Mouse (Mus musculus): ENCODE data around the gene Trpv6. TPM values are rescaled to one million over a fixed set of nuclear protein-coding genes. Genes with fewer than 3 reads are reported as not detected.

The Trpv6 gene
- total and polyA plus RNA-seq, 3 experiments = not detected

GRCm38 (mm10) chr6:41646220-41646619 lies 10.0 kb upstream of the Trpv6 start:
- Histone ChIP-seq H3K27ac (no peak overlapping the region), H3K36me3 (ENCODE audit: control insufficient read depth, insufficient read depth, low read length) (no peaks in the 10 kb centered on the region), H3K4me1 (ENCODE audit: control insufficient read depth, insufficient read depth, low read length) (no peaks in the 10 kb centered on the region), H3K27me3 (ENCODE audit: control insufficient read depth, insufficient read depth, low read length) (no peaks in the 10 kb centered on the region), H3K9ac (ENCODE audit: low read depth, low read length) (no peak overlapping the region), H3K79me2 (replicated peaks; ENCODE audit: control insufficient read depth, insufficient read depth, low read length) (no peaks in the 10 kb centered on the region), H3K4me3 (no peak overlapping the region)
- TF ChIP-seq CTCF (IDR thresholded peaks at IDR 0.05) = no peak
- no peak for TF ChIP-seq POLR2A (IDR thresholded peaks at IDR 0.05; ENCODE audit: insufficient read depth, low read depth, low read length)
- no peak for TF ChIP-seq EP300 (IDR thresholded peaks at IDR 0.05; ENCODE audit: insufficient read depth, low read depth, low read length)
- intact Hi-C loops (cut with DNase I) = no loop called here
- whole genome bisulfite sequencing = 66% methylated on average over 3 of the region's 3 CpGs
- no peak for DNase-seq

DNA sequence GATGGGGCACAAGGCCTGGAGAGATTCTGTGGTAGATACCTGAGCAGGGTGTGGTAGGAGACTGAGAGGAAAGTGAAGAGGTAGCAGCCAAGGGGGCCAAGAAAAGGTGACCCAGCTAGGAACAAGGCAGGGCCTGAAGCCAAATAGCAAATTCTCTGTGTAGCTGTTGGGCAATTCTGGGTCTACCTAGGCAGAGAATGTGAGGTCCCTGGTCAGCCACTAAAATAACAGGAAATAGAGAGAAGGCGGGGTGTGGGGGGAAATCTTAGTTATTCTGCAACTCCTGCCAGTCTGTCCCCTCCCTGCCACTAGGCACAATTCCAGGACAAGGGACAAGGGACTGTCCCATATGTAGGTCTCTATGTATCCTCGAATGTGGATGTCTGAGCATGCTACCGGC lies 7.0 kb upstream of the Trpv6 start:
- Histone ChIP-seq H3K79me2 (replicated peaks; ENCODE audit: control insufficient read depth, insufficient read depth, low read length) (no peaks in the 10 kb centered on the region), H3K27me3 (ENCODE audit: control insufficient read depth, insufficient read depth, low read length) (no peaks in the 10 kb centered on the region), H3K4me1 (ENCODE audit: control insufficient read depth, insufficient read depth, low read length) (no peaks in the 10 kb centered on the region), H3K9ac (ENCODE audit: low read depth, low read length) (no peak overlapping the region), H3K36me3 (ENCODE audit: control insufficient read depth, insufficient read depth, low read length) (no peaks in the 10 kb centered on the region), H3K27ac (no peak overlapping the region), H3K4me3 (no peak overlapping the region)
- intact Hi-C loops (cut with DNase I) = no loop called here
- no peak for DNase-seq
- TF ChIP-seq EP300 (IDR thresholded peaks at IDR 0.05; ENCODE audit: insufficient read depth, low read depth, low read length) = no peak
- no peak for TF ChIP-seq CTCF (IDR thresholded peaks at IDR 0.05)
- no peak for TF ChIP-seq POLR2A (IDR thresholded peaks at IDR 0.05; ENCODE audit: insufficient read depth, low read depth, low read length)
- 73% methylated on average over 3 of the region's 3 CpGs for WGBS

DNA sequence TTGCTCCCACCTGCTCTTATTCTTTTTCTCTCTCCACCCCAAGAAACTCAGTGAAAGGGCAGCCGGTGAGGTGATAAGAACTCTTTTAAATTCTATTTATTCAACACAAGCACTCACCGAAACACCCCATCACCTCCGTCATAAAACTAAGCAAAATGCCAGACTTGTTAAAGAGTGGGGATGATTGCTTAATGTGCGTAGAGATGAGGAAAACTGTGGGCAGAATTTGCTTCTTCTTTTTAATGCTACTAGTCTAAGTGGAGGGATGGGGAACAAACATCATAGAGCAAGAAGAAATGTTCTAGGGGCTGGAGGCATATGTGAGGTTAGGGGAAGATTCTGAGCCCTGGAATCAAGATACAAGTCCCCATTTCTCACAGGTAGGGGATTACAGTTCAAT lies 6.6 kb upstream of the Trpv6 start:
- Histone ChIP-seq H3K79me2 (replicated peaks; ENCODE audit: control insufficient read depth, insufficient read depth, low read length) (no peaks in the 10 kb centered on the region), H3K9ac (ENCODE audit: low read depth, low read length) (no peak overlapping the region), H3K27ac (no peak overlapping the region), H3K4me3 (no peak overlapping the region), H3K36me3 (ENCODE audit: control insufficient read depth, insufficient read depth, low read length) (no peaks in the 10 kb centered on the region), H3K27me3 (ENCODE audit: control insufficient read depth, insufficient read depth, low read length) (no peaks in the 10 kb centered on the region), H3K4me1 (ENCODE audit: control insufficient read depth, insufficient read depth, low read length) (no peaks in the 10 kb centered on the region)
- intact Hi-C loops (cut with DNase I) = no loop called here
- no peak for DNase-seq
- 82% methylated on average over 4 of the region's 4 CpGs for WGBS
- TF ChIP-seq POLR2A (IDR thresholded peaks at IDR 0.05; ENCODE audit: insufficient read depth, low read depth, low read length) = no peak
- no peak for TF ChIP-seq CTCF (IDR thresholded peaks at IDR 0.05)
- no peak for TF ChIP-seq EP300 (IDR thresholded peaks at IDR 0.05; ENCODE audit: insufficient read depth, low read depth, low read length)

- no peak overlapping the region for H3K9ac ChIP-seq (ENCODE audit: low read depth, low read length)
These were observed 5.1 kb upstream of the Trpv6 start for GRCm38 (mm10) chr6:41641173-41641866.

DNA sequence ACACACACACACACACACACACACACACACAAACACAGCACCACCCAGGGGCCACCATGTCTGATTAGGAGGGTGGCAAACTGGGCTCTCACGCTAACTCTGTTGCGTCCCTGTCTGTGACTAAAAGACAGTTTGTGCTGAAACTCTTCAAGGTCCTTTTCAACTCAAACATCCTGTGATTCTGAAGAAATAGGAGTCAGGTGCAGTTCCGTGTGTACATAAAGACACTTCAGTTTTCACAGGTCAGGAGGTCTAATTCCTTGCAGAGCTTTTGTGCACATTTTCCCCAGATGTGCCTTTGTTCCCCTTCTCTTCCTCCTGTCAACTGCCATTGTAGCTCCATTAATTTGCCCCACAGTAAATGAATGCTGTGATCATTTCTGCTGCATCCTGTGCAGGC lies 4.2 kb upstream of the Trpv6 start:
- TF ChIP-seq POLR2A (IDR thresholded peaks at IDR 0.05; ENCODE audit: insufficient read depth, low read depth, low read length) (no peak), CTCF (IDR thresholded peaks at IDR 0.05) (no peak), EP300 (IDR thresholded peaks at IDR 0.05; ENCODE audit: insufficient read depth, low read depth, low read length) (no peak)
- 75% methylated on average over 3 of the region's 3 CpGs for WGBS
- intact Hi-C loops (cut with DNase I) = no loop called here
- no peaks in the 10 kb centered on the region for H3K36me3 ChIP-seq (ENCODE audit: control insufficient read depth, insufficient read depth, low read length)
- no peaks in the 10 kb centered on the region for H3K4me1 ChIP-seq (ENCODE audit: control insufficient read depth, insufficient read depth, low read length)
- H3K27me3 ChIP-seq (ENCODE audit: control insufficient read depth, insufficient read depth, low read length) = no peaks in the 10 kb centered on the region
- H3K9ac ChIP-seq (ENCODE audit: low read depth, low read length) = no peak overlapping the region
- no peak for DNase-seq
- H3K4me3 ChIP-seq = no peak overlapping the region
- no peak overlapping the region for H3K27ac ChIP-seq
- no peaks in the 10 kb centered on the region for H3K79me2 ChIP-seq (replicated peaks; ENCODE audit: control insufficient read depth, insufficient read depth, low read length)

More at GRCm38 (mm10) chr6:41641173-41641866, 5.1 kb upstream of the Trpv6 start:
- Histone ChIP-seq H3K36me3 (ENCODE audit: control insufficient read depth, insufficient read depth, low read length) (no peaks in the 10 kb centered on the region), H3K27ac (no peak overlapping the region), H3K4me1 (ENCODE audit: control insufficient read depth, insufficient read depth, low read length) (no peaks in the 10 kb centered on the region), H3K4me3 (no peak overlapping the region), H3K27me3 (ENCODE audit: control insufficient read depth, insufficient read depth, low read length) (no peaks in the 10 kb centered on the region), H3K79me2 (replicated peaks; ENCODE audit: control insufficient read depth, insufficient read depth, low read length) (no peaks in the 10 kb centered on the region)
- intact Hi-C loops (cut with DNase I) = no loop called here
- no peak for DNase-seq
- TF ChIP-seq CTCF (IDR thresholded peaks at IDR 0.05) (no peak), EP300 (IDR thresholded peaks at IDR 0.05; ENCODE audit: insufficient read depth, low read depth, low read length) (no peak), POLR2A (IDR thresholded peaks at IDR 0.05; ENCODE audit: insufficient read depth, low read depth, low read length) (no peak)
- 44% methylated on average over 6 of the region's 6 CpGs for WGBS

DNA sequence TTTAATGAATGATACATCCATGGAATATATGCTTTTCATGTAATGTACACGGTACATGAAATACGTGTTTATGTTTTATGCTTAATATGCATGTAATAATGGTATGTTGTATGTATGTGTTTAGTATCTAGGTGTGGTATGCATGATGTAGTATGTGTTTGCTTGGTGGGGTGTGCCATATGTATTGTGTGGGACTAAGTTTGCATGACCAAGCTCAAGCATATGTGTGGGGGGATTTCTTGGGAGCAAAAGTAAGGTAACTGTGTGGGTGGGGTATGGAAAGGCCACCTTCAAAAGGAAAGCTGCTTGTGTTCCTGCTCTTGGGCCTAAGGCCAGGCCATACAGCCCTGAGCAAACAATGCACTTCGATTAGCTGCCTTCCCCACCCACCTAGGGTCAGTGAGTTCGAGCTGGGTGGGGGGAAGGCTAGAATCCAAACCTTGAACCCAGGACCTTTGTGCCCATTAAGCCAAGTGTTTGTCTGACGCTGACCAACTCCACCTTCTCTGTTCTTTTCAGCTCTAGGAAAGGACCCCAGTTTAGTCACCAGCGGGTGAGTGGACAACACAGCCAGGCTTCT lies 1.8 kb upstream of the Trpv6 start:
- H3K27ac ChIP-seq = no peak overlapping the region
- no peak overlapping the region for H3K9ac ChIP-seq (ENCODE audit: low read depth, low read length)
- no peak for TF ChIP-seq EP300 (IDR thresholded peaks at IDR 0.05; ENCODE audit: insufficient read depth, low read depth, low read length)
- no peaks in the 10 kb centered on the region for H3K27me3 ChIP-seq (ENCODE audit: control insufficient read depth, insufficient read depth, low read length)
- H3K4me3 ChIP-seq = no peak overlapping the region
- no peak for DNase-seq
- intact Hi-C loops (cut with DNase I) = no loop called here
- WGBS = 67% methylated on average over 6 of the region's 6 CpGs
- H3K79me2 ChIP-seq (replicated peaks; ENCODE audit: control insufficient read depth, insufficient read depth, low read length) = no peaks in the 10 kb centered on the region
- H3K4me1 ChIP-seq (ENCODE audit: control insufficient read depth, insufficient read depth, low read length) = no peaks in the 10 kb centered on the region
- no peaks in the 10 kb centered on the region for H3K36me3 ChIP-seq (ENCODE audit: control insufficient read depth, insufficient read depth, low read length)
